ENCODE assay signal across 20 mouse cellular contexts in the genomic region with DNA sequence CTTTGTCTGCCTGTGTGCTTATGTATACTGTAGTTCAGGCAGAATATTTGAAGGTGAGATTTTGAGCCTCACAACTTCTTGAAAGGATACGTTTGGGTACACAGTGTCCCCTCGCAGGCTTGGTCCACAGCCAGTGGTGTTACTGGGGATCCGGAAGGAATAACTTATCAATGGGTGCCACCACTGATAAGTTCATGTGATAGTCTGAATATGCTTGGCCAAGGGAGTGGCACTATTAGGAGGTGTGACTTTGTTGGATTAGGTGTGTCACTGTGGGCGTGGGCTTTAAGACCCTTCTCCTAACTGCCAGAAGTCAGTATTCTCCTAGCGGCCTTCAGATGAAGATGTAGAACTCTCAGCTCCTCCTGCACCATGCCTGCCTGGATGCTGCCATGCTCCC. TPM values are rescaled to one million over a fixed set of nuclear protein-coding genes. Genes with fewer than 3 reads are reported as not detected.
DNase-seq lines count a peak whose midpoint lies in the region; ATAC-seq and TF ChIP-seq lines count a peak whose summit lies in the region.
"Had no signal": no experiment of that assay in that cellular context is flagged by ENCODE, and none has a peak within 500 bp of the region (broad histone marks: within the 10 kb centered on the region; RNA-seq: fewer than 3 reads in every experiment).

No protein-coding gene starts in this region.

- 68% methylated on average over 5 of the region's 5 CpGs for WGBS in bone marrow, adult 2 months
- WGBS in liver, embryonic 12.5 days (ENCODE audit: insufficient replicate concordance), result 27% methylated on average over 5 of the region's 5 CpGs
- 89% methylated on average over 5 of the region's 5 CpGs for WGBS in lung, adult 2 months

- no peaks in the 10 kb centered on the region for H3K9me3 ChIP-seq in liver, embryonic 12.5 days (replicated peaks)
- H3K9me3 ChIP-seq: heart, embryonic 13.5 days; midbrain, embryonic 10.5 days had no signal

- ATAC-seq in liver, embryonic 12.5 days, result peak; percentile 73
- ATAC-seq in megakaryocyte-erythroid progenitor cell, adult 5-6 weeks (replicated peaks; ENCODE audit: low FRiP score, low TSS enrichment, poor library complexity, severe bottlenecking), result 0 out of 2 replicates have a peak, but pooled peaks have one; percentile 21
- ATAC-seq: hindbrain, embryonic 16.5 days; Patski had no signal

- DNase-seq in c-Kit-positive CD71-positive TER-119-positive erythroid progenitor cells, embryonic 14.5 days (ENCODE audit: low spot score), result peak; percentile 72
- no peak for DNase-seq in layer of hippocampus, adult 11-12 months (ENCODE audit: low spot score)
- no peak for DNase-seq in thymus, postnatal 0 days (ENCODE audit: low spot score)
- DNase-seq in ovary, postnatal 14 days (ENCODE audit: low spot score), result no peak
- DNase-seq in lung, adult 2 months, result no peak
- DNase-seq: adrenal gland, postnatal 10 days; cerebellum, adult 9-11 months; heart, postnatal 4 days; kidney, adult 8-10 months; kidney, postnatal 36 days; lung, embryonic 14.5 days; lung, postnatal 36 days; thymus, adult 18-20 months had no signal

- no peaks in the 10 kb centered on the region; the same call in 1 of the 2 replicates for H3K4me1 ChIP-seq in bone marrow, adult 2 months (ENCODE audit: control insufficient read depth, insufficient read depth, low read length)
- H3K4me1 ChIP-seq in liver, embryonic 12.5 days, result peaks cover 68% of the 10 kb centered on the region
- H3K4me1 ChIP-seq in lung, adult 2 months (ENCODE audit: control insufficient read depth, insufficient read depth, low read length), result no peaks in the 10 kb centered on the region
- H3K4me1 ChIP-seq: heart, embryonic 13.5 days had no signal

- TF ChIP-seq CTCF in bone marrow, adult 2 months (IDR thresholded peaks at IDR 0.05; ENCODE audit: control insufficient read depth, insufficient read depth, low read length), result no peak
- no peak for TF ChIP-seq CTCF in lung, adult 2 months (IDR thresholded peaks at IDR 0.05; ENCODE audit: insufficient read depth, low read length)

- H3K9ac ChIP-seq in liver, embryonic 12.5 days, result peak overlapping the region; percentile 76
- H3K9ac ChIP-seq: heart, embryonic 13.5 days; lung, embryonic 14.5 days had no signal

- no peak for TF ChIP-seq POLR2A in bone marrow, adult 2 months (IDR thresholded peaks at IDR 0.05; ENCODE audit: borderline replicate concordance, control insufficient read depth, low read depth, low read length)
- TF ChIP-seq POLR2A in lung, adult 2 months (IDR thresholded peaks at IDR 0.05; ENCODE audit: borderline replicate concordance, extremely low read depth, low read depth, low read length), result no peak

- H3K36me3 ChIP-seq in liver, embryonic 12.5 days, result no peaks in the 10 kb centered on the region
- H3K36me3 ChIP-seq: heart, embryonic 13.5 days; midbrain, embryonic 10.5 days had no signal

- peak overlapping the region; percentile 76 for H3K4me2 ChIP-seq in liver, embryonic 12.5 days
- H3K4me2 ChIP-seq: lung, embryonic 14.5 days had no signal

- H3K27me3 ChIP-seq in liver, embryonic 12.5 days (replicated peaks), result no peaks in the 10 kb centered on the region
- H3K27me3 ChIP-seq: heart, embryonic 13.5 days; Patski had no signal

- peak overlapping the region; percentile 91 for H3K27ac ChIP-seq in bone marrow, adult 2 months (ENCODE audit: control insufficient read depth, insufficient read depth, low read depth, low read length, poor library complexity)
- peak overlapping the region; percentile 98 for H3K27ac ChIP-seq in liver, embryonic 12.5 days
- H3K27ac ChIP-seq: heart, embryonic 13.5 days; midbrain, embryonic 10.5 days had no signal

- no peak overlapping the region for H3K4me3 ChIP-seq in bone marrow, adult 2 months (replicated peaks; ENCODE audit: control insufficient read depth, low read depth, low read length)
- H3K4me3 ChIP-seq in liver, embryonic 12.5 days, result peak overlapping the region; percentile 55
- H3K4me3 ChIP-seq in lung, adult 2 months (replicated peaks; ENCODE audit: extremely low read depth, low read depth, low read length), result no peak overlapping the region
- H3K4me3 ChIP-seq: heart, embryonic 13.5 days; midbrain, embryonic 10.5 days had no signal

RNA-seq across cellular contexts. Expression of a gene that starts 6.2 kb away (rescaled TPM):
- 15.4 and 20.5 TPM in 2 replicates for polyA plus RNA-seq in bone marrow, adult 2 months (2011; ENCODE audit: insufficient read depth, insufficient read length, low replicate concordance, missing spikeins)
- polyA plus RNA-seq in liver, embryonic 12.5 days (2016; fragmentation: Nextera tagmentation; extraction: Ambion mirVana), result 18.0 and 18.7 TPM in 2 replicates
- total RNA-seq in megakaryocyte-erythroid progenitor cell, adult 5-6 weeks (2014; fragmentation: Nextera tagmentation), result 27.1 and 35.8 TPM in 2 replicates
- 15.1 and 27.7 TPM in 2 replicates for total RNA-seq in megakaryocyte-erythroid progenitor cell, adult 5-6 weeks (2017)
- 13.5 and 14.6 TPM in 2 replicates for polyA plus RNA-seq in thymus, postnatal 0 days (2015; fragmentation: Nextera tagmentation; extraction: Ambion mirVana)
- 49.5 and 57.2 TPM in 2 replicates for polyA plus RNA-seq in lung, adult 2 months (2012; rRNA removed)
